ENCODE assay signal across 9 mouse cellular contexts in genomic region chr2:165692944-165693660, GRCm38 (mm10).
DNase-seq lines count a peak whose midpoint lies in the region; ATAC-seq and TF ChIP-seq lines count a peak whose summit lies in the region.
"Had no signal": no experiment of that assay in that cellular context is flagged by ENCODE, and none has a peak within 500 bp of the region (broad histone marks: within the 10 kb centered on the region; RNA-seq: fewer than 3 reads in every experiment).

No protein-coding gene starts in this region.

- no peaks in the 10 kb centered on the region for H3K36me3 ChIP-seq in lung, embryonic 16.5 days (ENCODE audit: control insufficient read depth, insufficient read depth, low read length)
- no peaks in the 10 kb centered on the region for H3K36me3 ChIP-seq in midbrain, embryonic 14.5 days (ENCODE audit: control insufficient read depth, insufficient read depth, low read length)
- H3K36me3 ChIP-seq: limb, embryonic 12.5 days had no signal

- peak; percentile 39 for TF ChIP-seq CTCF in layer of hippocampus, adult 2 months (conservative IDR thresholded peaks at IDR 0.05)

- intact Hi-C loops in left cerebral cortex, postnatal 25 days (cut with DNase I): no loop called here

- DNase-seq in layer of hippocampus, adult 2 months (ENCODE audit: low spot score in 2 of 2): no peak
- no peak for DNase-seq in layer of hippocampus, postnatal 10 days (ENCODE audit: low spot score in 2 of 2)
- DNase-seq in cerebellum, adult 9-11 months: peak; percentile 59
- DNase-seq in heart, postnatal 4 days: peak; percentile 69
- DNase-seq in urinary bladder, postnatal 4 days (ENCODE audit: low spot score in 2 of 2): peak; percentile 47 to 72
- no peak for DNase-seq in midbrain, embryonic 14.5 days
- DNase-seq in left cerebral cortex, postnatal 25 days (ENCODE audit: low spot score in 2 of 2): no peak

- H3K4me1 ChIP-seq in lung, embryonic 16.5 days (replicated peaks; ENCODE audit: control insufficient read depth, insufficient read depth, low read length): no peaks in the 10 kb centered on the region
- no peaks in the 10 kb centered on the region for H3K4me1 ChIP-seq in midbrain, embryonic 14.5 days (ENCODE audit: control insufficient read depth, insufficient read depth, low read length)
- H3K4me1 ChIP-seq: limb, embryonic 12.5 days had no signal

- H3K9me3 ChIP-seq in lung, embryonic 16.5 days (ENCODE audit: control insufficient read depth, low read length): no peaks in the 10 kb centered on the region
- H3K9me3 ChIP-seq in midbrain, embryonic 14.5 days (ENCODE audit: control insufficient read depth, low read length): no peaks in the 10 kb centered on the region
- H3K9me3 ChIP-seq: limb, embryonic 12.5 days had no signal

- no peak overlapping the region for H3K9ac ChIP-seq in lung, embryonic 16.5 days (ENCODE audit: low read length)
- H3K9ac ChIP-seq in midbrain, embryonic 14.5 days (replicated peaks; ENCODE audit: low read length): no peak overlapping the region
- H3K9ac ChIP-seq: limb, embryonic 12.5 days had no signal

- no peak overlapping the region for H3K4me2 ChIP-seq in lung, embryonic 16.5 days (ENCODE audit: low read depth, low read length)
- no peak overlapping the region for H3K4me2 ChIP-seq in midbrain, embryonic 14.5 days (ENCODE audit: low read length)
- H3K4me2 ChIP-seq: limb, embryonic 12.5 days had no signal

- H3K27me3 ChIP-seq in lung, embryonic 16.5 days (ENCODE audit: control insufficient read depth, insufficient read depth, low read depth, low read length): no peaks in the 10 kb centered on the region
- no peaks in the 10 kb centered on the region for H3K27me3 ChIP-seq in midbrain, embryonic 14.5 days (ENCODE audit: control insufficient read depth, insufficient read depth, low read length)

- H3K4me3 ChIP-seq in layer of hippocampus, adult 2 months: no peak overlapping the region
- H3K4me3 ChIP-seq in lung, embryonic 16.5 days (ENCODE audit: low read length): no peak overlapping the region
- H3K4me3 ChIP-seq in midbrain, embryonic 14.5 days (replicated peaks; ENCODE audit: low read depth, low read length): no peak overlapping the region
- H3K4me3 ChIP-seq: limb, embryonic 12.5 days had no signal

- peak; percentile 54; the same call in 1 of the 2 replicates for ATAC-seq in lung, embryonic 16.5 days (ENCODE audit: low read depth)
- ATAC-seq in midbrain, embryonic 14.5 days (ENCODE audit: low FRiP score, low TSS enrichment): no peak

- WGBS in lung, embryonic 16.5 days: 49% methylated on average over 4 of the region's 4 CpGs
- WGBS in midbrain, embryonic 14.5 days: 74% methylated on average over 4 of the region's 4 CpGs

- H3K27ac ChIP-seq in layer of hippocampus, adult 2 months: no peak overlapping the region
- H3K27ac ChIP-seq in lung, embryonic 16.5 days (ENCODE audit: low read length): no peak overlapping the region
- H3K27ac ChIP-seq in midbrain, embryonic 14.5 days (replicated peaks; ENCODE audit: low read depth, low read length): no peak overlapping the region
- H3K27ac ChIP-seq: limb, embryonic 12.5 days had no signal

Comparison
In these comparisons a context has a peak if more than half of its experiments do, and no peak if none do; other contexts are left out.
1. DNase-seq: peak in cerebellum, adult 9-11 months (single experiment), heart, postnatal 4 days (single experiment) and urinary bladder, postnatal 4 days (2 of 2); none in layer of hippocampus, adult 2 months (0 of 2), layer of hippocampus, postnatal 10 days (0 of 2), midbrain, embryonic 14.5 days (single experiment) and left cerebral cortex, postnatal 25 days (0 of 2).